Mouse (Mus musculus) embryonic fibroblast, embryonic 13.5 days (primary cell): ENCODE results near the gene Prkag2.

Experiments
- CTCF ChIP-seq: IDR thresholded peaks from 2 replicates; pipeline ENCODE4 v1.5.1; 2011; ENCODE audit warnings: mild to moderate bottlenecking, control low read depth, low read length, moderate library complexity, borderline replicate concordance; ENCODE audit not compliant: insufficient read depth
- POLR2A ChIP-seq: IDR thresholded peaks from 2 replicates; pipeline ENCODE4 v1.6.1; 2011; ENCODE audit warnings: low read depth, mild to moderate bottlenecking, control low read depth, low read length, moderate library complexity

DNA sequence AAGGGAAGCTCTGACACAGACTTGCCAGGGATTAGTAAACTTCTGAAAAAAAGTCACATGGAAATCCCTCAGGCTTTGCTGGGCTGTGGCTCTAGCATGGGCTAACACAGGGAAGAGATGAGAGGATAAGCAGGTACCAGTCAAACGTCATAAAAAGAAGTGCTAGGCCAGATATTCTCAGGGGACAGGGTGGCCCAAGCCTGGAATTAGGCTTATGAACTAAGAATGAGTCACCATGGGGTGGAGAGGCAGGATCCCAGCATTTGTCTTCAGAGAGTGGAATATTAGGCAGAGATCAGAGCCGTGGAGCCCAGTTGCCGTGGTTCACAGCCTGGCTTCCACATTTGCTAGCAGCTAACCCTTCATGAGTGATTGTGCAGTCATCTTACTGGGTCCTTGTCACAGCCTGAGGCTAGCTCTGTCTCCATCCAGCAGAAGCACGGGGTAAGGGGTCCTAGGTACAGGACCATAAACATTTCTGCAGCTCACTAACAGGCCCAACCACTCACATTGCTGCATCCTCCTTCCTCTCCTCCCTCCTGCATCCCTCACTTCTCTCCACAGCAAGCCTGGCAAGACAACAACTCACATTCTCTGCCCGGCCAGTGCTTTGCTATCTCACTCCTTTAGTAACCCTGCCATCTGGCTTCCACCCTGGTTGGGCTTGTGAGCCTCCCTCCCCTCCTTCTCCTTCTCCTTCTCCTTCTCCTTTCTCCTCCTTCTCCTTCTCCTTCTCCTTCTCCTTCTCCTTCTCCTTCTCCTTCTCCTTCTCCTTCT is 162.2 kb downstream of the Prkag2 start:
- TF ChIP-seq CTCF: no peak
- TF ChIP-seq POLR2A: no peak
